Mouse (Mus musculus): ENCODE results near the gene Carmil2. TPM values are rescaled to one million over a fixed set of nuclear protein-coding genes. Genes with fewer than 3 reads are reported as not detected.

The Carmil2 gene
- polyA plus RNA-seq, 1 experiment from 2014 or later, result 0.58 TPM

DNA sequence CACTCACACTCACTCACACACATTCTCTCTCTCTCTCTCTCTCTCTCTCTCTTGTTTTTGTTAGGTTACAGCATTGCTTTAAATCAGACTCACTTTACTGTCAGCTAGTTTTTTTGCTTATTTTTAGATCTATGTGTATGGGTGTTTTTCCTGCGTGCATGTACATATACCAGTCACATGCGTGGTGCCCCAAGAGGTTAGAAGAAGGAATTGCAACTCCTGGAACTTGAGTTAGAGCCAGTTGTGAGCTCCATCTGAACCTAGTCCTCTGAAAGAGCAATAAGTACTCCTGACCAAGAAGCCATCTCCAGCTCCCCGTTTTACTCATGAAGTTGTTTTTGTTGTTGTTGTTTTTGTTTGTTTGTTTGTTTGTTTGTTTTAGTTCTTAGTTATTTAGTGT lies 24.9 kb upstream of the Carmil2 start:
- Histone ChIP-seq H3K4me1 (replicated peaks; ENCODE audit: control insufficient read depth, insufficient read depth, low read length) (no peaks in the 10 kb centered on the region), H3K27me3 (ENCODE audit: control insufficient read depth, insufficient read depth, low read depth, low read length) (no peaks in the 10 kb centered on the region), H3K9ac (ENCODE audit: low read length) (no peak overlapping the region), H3K9me3 (ENCODE audit: control insufficient read depth, low read length) (no peaks in the 10 kb centered on the region), H3K4me2 (ENCODE audit: low read depth, low read length) (no peak overlapping the region), H3K27ac (ENCODE audit: low read length) (no peak overlapping the region), H3K36me3 (ENCODE audit: control insufficient read depth, insufficient read depth, low read length) (peaks cover 21% of the 10 kb centered on the region), H3K4me3 (ENCODE audit: low read length) (no peak overlapping the region)
- ATAC-seq (ENCODE audit: low read depth), result no peak; the same call in 1 of the 2 replicates
- WGBS, result 62% methylated on average over 3 of the region's 3 CpGs

- no peaks in the 10 kb centered on the region for H3K27me3 ChIP-seq (ENCODE audit: control insufficient read depth, insufficient read depth, low read depth, low read length)
- no peak overlapping the region for H3K9ac ChIP-seq (ENCODE audit: low read length)
- no peak overlapping the region for H3K4me2 ChIP-seq (ENCODE audit: low read depth, low read length)
- no peak for ATAC-seq (ENCODE audit: low read depth)
- WGBS, result 76% methylated on average over 1 of the region's 1 CpGs
- H3K27ac ChIP-seq (ENCODE audit: low read length), result no peak overlapping the region
- no peaks in the 10 kb centered on the region for H3K4me1 ChIP-seq (replicated peaks; ENCODE audit: control insufficient read depth, insufficient read depth, low read length)
- H3K36me3 ChIP-seq (ENCODE audit: control insufficient read depth, insufficient read depth, low read length), result peaks cover 65% of the 10 kb centered on the region
- H3K4me3 ChIP-seq (ENCODE audit: low read length), result no peak overlapping the region
- no peaks in the 10 kb centered on the region for H3K9me3 ChIP-seq (ENCODE audit: control insufficient read depth, low read length)
Measured at GRCm38 (mm10) chr8:105677891-105678290, 8.2 kb upstream of the Carmil2 start.

DNA sequence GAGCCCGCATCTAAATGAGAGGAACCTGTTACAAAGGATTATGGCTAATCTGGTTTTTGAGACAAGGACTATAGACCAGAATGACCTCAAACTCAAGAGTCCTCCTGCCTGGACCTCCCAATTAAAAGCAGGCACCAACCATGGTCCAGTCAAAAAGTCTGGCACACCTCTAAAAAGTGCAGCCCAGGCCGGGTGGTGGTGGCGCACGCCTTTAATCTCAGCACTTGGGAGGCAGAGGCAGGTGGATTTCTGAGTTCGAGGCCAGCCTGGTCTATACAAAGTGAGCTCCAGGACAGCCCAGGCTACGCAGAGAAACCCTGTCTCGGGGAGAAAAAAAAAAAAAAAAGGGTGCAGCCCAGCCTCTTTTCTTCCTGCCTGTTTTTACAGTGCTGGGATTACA lies 749 bp upstream of the Carmil2 start:
- H3K9ac ChIP-seq (ENCODE audit: low read length), result no peak overlapping the region
- H3K4me3 ChIP-seq (ENCODE audit: low read length), result no peak overlapping the region
- no peaks in the 10 kb centered on the region for H3K27me3 ChIP-seq (ENCODE audit: control insufficient read depth, insufficient read depth, low read depth, low read length)
- H3K9me3 ChIP-seq (ENCODE audit: control insufficient read depth, low read length), result no peaks in the 10 kb centered on the region
- 82% methylated on average over 7 of the region's 7 CpGs for whole genome bisulfite sequencing
- H3K4me1 ChIP-seq (replicated peaks; ENCODE audit: control insufficient read depth, insufficient read depth, low read length), result no peaks in the 10 kb centered on the region; the same call in 1 of the 2 replicates
- H3K27ac ChIP-seq (ENCODE audit: low read length), result no peak overlapping the region
- H3K36me3 ChIP-seq (ENCODE audit: control insufficient read depth, insufficient read depth, low read length), result peaks cover 27% of the 10 kb centered on the region
- H3K4me2 ChIP-seq (ENCODE audit: low read depth, low read length), result peak overlapping the region; percentile 37; the same call in 1 of the 2 replicates
- ATAC-seq (ENCODE audit: low read depth), result no peak

DNA sequence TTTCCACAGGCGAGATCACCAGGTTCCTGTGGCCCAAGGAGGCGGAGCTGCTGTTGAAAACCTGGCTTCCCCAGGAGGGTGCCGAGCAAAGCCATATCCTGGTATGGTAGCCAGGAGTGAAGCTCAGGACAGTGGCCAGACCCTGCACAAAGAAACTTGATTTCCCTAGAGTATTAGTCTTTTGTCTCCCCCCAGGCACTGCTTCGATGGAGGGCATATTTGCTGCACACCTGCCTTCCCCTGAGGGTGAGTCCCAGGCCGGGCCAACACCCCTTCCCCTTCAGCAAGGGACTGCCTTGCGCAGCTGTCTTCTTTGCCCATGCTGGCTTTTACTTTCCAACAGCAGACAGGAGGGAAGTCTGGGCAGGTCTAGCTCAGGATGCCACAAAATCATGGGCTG lies 477 bp downstream of the Carmil2 start:
- H3K9me3 ChIP-seq (ENCODE audit: control insufficient read depth, low read length), result no peaks in the 10 kb centered on the region
- H3K4me1 ChIP-seq (replicated peaks; ENCODE audit: control insufficient read depth, insufficient read depth, low read length), result no peaks in the 10 kb centered on the region; the same call in 1 of the 2 replicates
- no peak overlapping the region for H3K4me3 ChIP-seq (ENCODE audit: low read length)
- no peaks in the 10 kb centered on the region for H3K27me3 ChIP-seq (ENCODE audit: control insufficient read depth, insufficient read depth, low read depth, low read length)
- no peak overlapping the region for H3K9ac ChIP-seq (ENCODE audit: low read length)
- H3K27ac ChIP-seq (ENCODE audit: low read length), result no peak overlapping the region
- H3K4me2 ChIP-seq (ENCODE audit: low read depth, low read length), result no peak overlapping the region
- 62% methylated on average over 6 of the region's 6 CpGs for WGBS
- H3K36me3 ChIP-seq (ENCODE audit: control insufficient read depth, insufficient read depth, low read length), result peaks cover 17% of the 10 kb centered on the region
- no peak for ATAC-seq (ENCODE audit: low read depth)

DNA sequence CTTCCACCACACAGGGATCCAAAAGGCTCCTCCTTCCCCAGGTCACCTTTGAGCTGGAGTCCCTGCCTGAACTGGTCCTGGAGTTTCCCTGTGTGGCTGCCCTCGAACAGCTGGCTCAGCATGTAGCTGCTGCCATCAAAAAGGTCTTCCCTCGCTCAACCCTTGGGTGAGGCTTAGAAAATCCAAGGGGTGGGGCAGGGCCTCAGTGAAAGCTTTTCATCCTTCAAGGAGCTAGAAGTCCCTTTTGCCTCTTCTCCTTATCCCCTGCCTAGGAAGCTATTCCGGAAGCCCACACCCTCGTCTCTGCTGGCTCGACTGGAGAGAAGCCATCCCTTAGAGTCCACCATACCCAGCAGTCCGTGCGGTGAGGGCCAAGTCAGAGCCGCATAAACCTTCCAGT lies 1.4 kb downstream of the Carmil2 start:
- H3K27ac ChIP-seq (ENCODE audit: low read length), result no peak overlapping the region
- H3K9ac ChIP-seq (ENCODE audit: low read length), result no peak overlapping the region
- peaks cover 10% of the 10 kb centered on the region; the same call in 1 of the 2 replicates for H3K36me3 ChIP-seq (ENCODE audit: control insufficient read depth, insufficient read depth, low read length)
- H3K4me1 ChIP-seq (replicated peaks; ENCODE audit: control insufficient read depth, insufficient read depth, low read length), result no peaks in the 10 kb centered on the region; the same call in 1 of the 2 replicates
- H3K9me3 ChIP-seq (ENCODE audit: control insufficient read depth, low read length), result no peaks in the 10 kb centered on the region
- H3K4me2 ChIP-seq (ENCODE audit: low read depth, low read length), result no peak overlapping the region
- ATAC-seq (ENCODE audit: low read depth), result no peak
- no peak overlapping the region for H3K4me3 ChIP-seq (ENCODE audit: low read length)
- WGBS, result 62% methylated on average over 8 of the region's 8 CpGs
- no peaks in the 10 kb centered on the region for H3K27me3 ChIP-seq (ENCODE audit: control insufficient read depth, insufficient read depth, low read depth, low read length)

GRCm38 (mm10) chr8:105688242-105688752 lies 2.2 kb downstream of the Carmil2 start:
- no peak for ATAC-seq (ENCODE audit: low read depth)
- 48% methylated on average over 14 of the region's 14 CpGs for WGBS
- H3K27me3 ChIP-seq (ENCODE audit: control insufficient read depth, insufficient read depth, low read depth, low read length), result no peaks in the 10 kb centered on the region
- H3K9me3 ChIP-seq (ENCODE audit: control insufficient read depth, low read length), result no peaks in the 10 kb centered on the region
- no peak overlapping the region for H3K9ac ChIP-seq (ENCODE audit: low read length)
- peaks cover 3% of the 10 kb centered on the region; the same call in 1 of the 2 replicates for H3K36me3 ChIP-seq (ENCODE audit: control insufficient read depth, insufficient read depth, low read length)
- no peak overlapping the region for H3K27ac ChIP-seq (ENCODE audit: low read length)
- H3K4me1 ChIP-seq (replicated peaks; ENCODE audit: control insufficient read depth, insufficient read depth, low read length), result no peaks in the 10 kb centered on the region; the same call in 1 of the 2 replicates
- H3K4me2 ChIP-seq (ENCODE audit: low read depth, low read length), result no peak overlapping the region
- H3K4me3 ChIP-seq (ENCODE audit: low read length), result no peak overlapping the region

GRCm38 (mm10) chr8:105689256-105689982 lies 3.3 kb downstream of the Carmil2 start:
- 54% methylated on average over 35 of the region's 35 CpGs for WGBS
- no peak overlapping the region for H3K9ac ChIP-seq (ENCODE audit: low read length)
- ATAC-seq (ENCODE audit: low read depth), result no peak

DNA sequence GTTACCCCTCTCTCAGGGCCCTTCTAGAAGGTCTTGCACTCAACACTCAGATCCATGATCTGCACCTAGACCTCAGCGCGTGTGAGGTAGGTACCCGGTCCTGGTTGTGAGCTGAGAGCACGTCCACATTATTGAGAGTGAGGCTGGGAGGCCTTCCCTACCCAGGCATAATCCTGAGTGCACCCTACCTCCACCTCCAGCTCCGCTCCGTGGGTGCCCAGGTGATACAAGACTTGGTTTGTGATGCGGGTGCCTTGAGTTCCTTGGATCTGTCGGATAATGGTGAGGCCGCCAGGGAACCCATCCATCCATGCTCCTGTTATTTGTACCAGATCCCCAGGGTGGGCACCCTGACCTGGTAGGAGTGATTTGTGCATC lies 3.9 kb downstream of the Carmil2 start:
- H3K27me3 ChIP-seq (ENCODE audit: control insufficient read depth, insufficient read depth, low read depth, low read length), result peaks cover 3% of the 10 kb centered on the region
- WGBS, result 86% methylated on average over 9 of the region's 9 CpGs
- H3K4me3 ChIP-seq (ENCODE audit: low read length), result no peak overlapping the region
- no peak overlapping the region for H3K9ac ChIP-seq (ENCODE audit: low read length)
- H3K27ac ChIP-seq (ENCODE audit: low read length), result no peak overlapping the region
- H3K4me2 ChIP-seq (ENCODE audit: low read depth, low read length), result no peak overlapping the region
- no peak for ATAC-seq (ENCODE audit: low read depth)
- H3K4me1 ChIP-seq (replicated peaks; ENCODE audit: control insufficient read depth, insufficient read depth, low read length), result peaks cover 9% of the 10 kb centered on the region
- no peaks in the 10 kb centered on the region for H3K9me3 ChIP-seq (ENCODE audit: control insufficient read depth, low read length)
- H3K36me3 ChIP-seq (ENCODE audit: control insufficient read depth, insufficient read depth, low read length), result no peaks in the 10 kb centered on the region

More at GRCm38 (mm10) chr8:105689256-105689982, 3.3 kb downstream of the Carmil2 start:
- H3K4me3 ChIP-seq (ENCODE audit: low read length), result no peak overlapping the region
- H3K27ac ChIP-seq (ENCODE audit: low read length), result no peak overlapping the region
- H3K9me3 ChIP-seq (ENCODE audit: control insufficient read depth, low read length), result no peaks in the 10 kb centered on the region
- peaks cover 3% of the 10 kb centered on the region for H3K27me3 ChIP-seq (ENCODE audit: control insufficient read depth, insufficient read depth, low read depth, low read length)
- H3K36me3 ChIP-seq (ENCODE audit: control insufficient read depth, insufficient read depth, low read length), result no peaks in the 10 kb centered on the region
- peaks cover 9% of the 10 kb centered on the region for H3K4me1 ChIP-seq (replicated peaks; ENCODE audit: control insufficient read depth, insufficient read depth, low read length)
- no peak overlapping the region for H3K4me2 ChIP-seq (ENCODE audit: low read depth, low read length)

GRCm38 (mm10) chr8:105690978-105691377 lies 4.9 kb downstream of the Carmil2 start:
- peaks cover 9% of the 10 kb centered on the region for H3K4me1 ChIP-seq (replicated peaks; ENCODE audit: control insufficient read depth, insufficient read depth, low read length)
- no peak overlapping the region for H3K27ac ChIP-seq (ENCODE audit: low read length)
- H3K27me3 ChIP-seq (ENCODE audit: control insufficient read depth, insufficient read depth, low read depth, low read length), result peaks cover 3% of the 10 kb centered on the region
- H3K36me3 ChIP-seq (ENCODE audit: control insufficient read depth, insufficient read depth, low read length), result no peaks in the 10 kb centered on the region
- no peak overlapping the region for H3K4me2 ChIP-seq (ENCODE audit: low read depth, low read length)
- WGBS, result 84% methylated on average over 14 of the region's 14 CpGs
- ATAC-seq (ENCODE audit: low read depth), result no peak
- no peaks in the 10 kb centered on the region for H3K9me3 ChIP-seq (ENCODE audit: control insufficient read depth, low read length)
- H3K4me3 ChIP-seq (ENCODE audit: low read length), result no peak overlapping the region
- H3K9ac ChIP-seq (ENCODE audit: low read length), result no peak overlapping the region
